Mouse (Mus musculus) ES-E14 (cell line): Measurements from ENCODE around the gene Aagab.

Experiments
- HCFC1 ChIP-seq: IDR thresholded peaks from 2 replicates; pipeline ENCODE4 v1.6.1; 2012; ENCODE audit warnings: low read length, inconsistent platforms, borderline replicate concordance; ENCODE audit not compliant: insufficient read depth
- MAFK ChIP-seq: IDR thresholded peaks from 2 replicates; pipeline ENCODE4 v1.6.1; 2014; ENCODE audit warnings: mild to moderate bottlenecking, low read depth, low read length, inconsistent platforms; ENCODE audit not compliant: insufficient read depth
- ZC3H11A ChIP-seq: IDR thresholded peaks from 2 replicates; pipeline ENCODE4 v1.6.1; 2012; ENCODE audit warnings: low read depth, mild to moderate bottlenecking, inconsistent platforms, low read length, borderline replicate concordance
- ZNF384 ChIP-seq: IDR thresholded peaks from 2 replicates; pipeline ENCODE4 v1.6.1; 2012; ENCODE audit warnings: low read depth, low read length, inconsistent platforms

DNA sequence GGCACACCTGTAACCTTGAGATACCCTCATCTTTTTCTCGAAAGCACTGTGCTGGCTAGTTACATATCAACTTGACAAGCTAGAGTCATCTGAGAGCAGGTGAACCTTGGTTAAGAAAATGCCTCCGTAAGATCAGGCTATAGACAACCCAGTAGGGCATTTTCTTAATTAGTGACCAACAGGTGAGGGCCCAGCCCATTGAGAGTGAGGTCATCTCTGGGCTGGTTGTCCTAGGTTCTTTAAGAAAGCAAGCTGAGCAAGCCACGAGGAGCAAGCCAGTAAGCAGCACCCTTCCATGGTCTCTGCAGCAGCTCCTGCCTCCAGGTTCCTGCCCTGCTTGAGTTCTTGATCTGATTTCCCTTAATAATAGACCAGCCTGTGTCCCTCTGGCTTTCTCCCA, 58.2 kb downstream of the Aagab start:
- no peak for TF ChIP-seq HCFC1
- TF ChIP-seq ZNF384: no peak
- TF ChIP-seq MAFK: no peak
- TF ChIP-seq ZC3H11A: no peak
